Mouse (Mus musculus) kidney, adult 8-10 months (tissue): ENCODE measurements around the gene Nupl2.

Source experiments
- DNase-seq, 2 experiments: peaks; one replicate each; pipeline ENCODE4 v3.0.0; 2022

Nupl2 gene

DNA sequence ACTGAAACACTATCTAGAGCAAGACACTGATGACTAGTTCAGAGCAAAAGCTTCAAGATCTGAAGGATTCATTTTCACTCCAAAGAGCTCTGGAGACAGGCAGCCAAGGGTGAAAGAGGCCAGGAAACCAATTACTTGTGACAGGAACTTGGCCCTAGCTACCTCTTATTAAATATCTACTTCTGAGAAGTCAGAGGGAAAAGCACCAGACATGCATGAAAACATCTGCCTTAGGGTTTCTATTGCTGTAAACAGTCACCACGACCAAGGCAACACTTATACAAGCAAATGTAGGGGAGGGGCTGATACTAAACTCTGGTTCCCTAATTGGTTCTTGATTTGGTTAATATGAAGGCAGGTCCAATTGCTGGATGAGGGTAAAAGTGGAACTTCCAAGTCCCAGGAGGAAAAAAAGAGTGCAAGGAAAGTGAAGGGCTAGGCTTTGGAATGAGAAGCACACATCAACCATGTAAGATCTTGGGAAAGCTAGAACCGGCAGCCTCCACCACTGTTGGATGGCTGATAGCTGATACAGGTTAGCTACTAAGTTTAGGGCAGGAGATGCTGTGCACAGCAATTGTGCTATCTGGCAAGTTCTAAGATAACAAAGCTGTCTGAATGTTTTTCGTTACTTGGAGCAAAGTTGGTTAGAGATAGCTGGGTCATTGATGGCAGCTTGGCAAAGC, 49.2 kb downstream of the Nupl2 start:
- DNase-seq = peak; percentile 2 to 19

DNA sequence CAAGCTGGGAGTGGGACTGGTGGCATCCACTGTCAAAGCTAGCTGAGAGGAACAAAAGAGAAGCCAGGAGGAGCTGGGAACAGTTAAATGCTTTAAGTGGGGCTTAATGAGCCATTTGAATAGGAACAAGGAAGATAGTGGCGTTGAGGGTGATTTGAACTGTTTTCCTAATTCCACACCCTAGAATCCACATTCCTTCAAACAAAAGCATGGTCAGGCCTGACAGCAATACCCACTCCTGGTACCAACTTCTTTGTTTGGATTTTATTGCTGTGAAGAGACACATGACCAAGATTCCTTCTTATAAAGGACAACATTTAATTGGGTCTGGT, 49.8 kb downstream of the Nupl2 start:
- DNase-seq = no peak

DNA sequence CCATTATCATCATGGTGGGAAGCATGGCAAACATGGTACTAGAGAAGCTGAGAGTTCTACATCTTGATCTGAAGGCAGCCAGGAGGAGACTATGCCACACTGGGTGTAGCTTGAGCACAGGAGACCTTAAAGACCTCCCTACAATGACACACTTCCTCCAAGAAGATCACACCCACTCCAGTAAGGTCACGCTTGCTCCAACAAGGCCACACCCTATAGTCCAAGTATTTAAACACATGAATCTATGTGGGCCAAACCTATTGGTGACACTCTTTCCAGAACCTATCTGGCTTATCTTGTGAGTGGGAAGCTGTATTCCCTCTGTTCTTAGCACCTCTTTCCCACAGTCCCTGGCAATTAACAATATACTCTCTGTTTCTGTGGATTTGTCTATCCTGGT, 50.1 kb downstream of the Nupl2 start:
- no peak for DNase-seq
